Mouse (Mus musculus): Measurements from ENCODE around the gene Ripor2. TPM values are rescaled to one million over a fixed set of nuclear protein-coding genes. Genes with fewer than 3 reads are reported as not detected.

The Ripor2 gene
- polyA plus RNA-seq, 1 experiment = 46.4 TPM

GRCm38 (mm10) chr13:24686705-24687665 lies 105.0 kb downstream of the Ripor2 start:
- no peak overlapping the region for H3K4me3 ChIP-seq (ENCODE audit: extremely low read depth, insufficient read depth, insufficient read length)
- TF ChIP-seq CTCF (IDR thresholded peaks at IDR 0.05; ENCODE audit: extremely low read depth, insufficient read depth, insufficient read length, insufficient replicate concordance) (peak; percentile 90; the same call in 1 of the 2 replicates), POLR2A (IDR thresholded peaks at IDR 0.05; ENCODE audit: low read depth, low read length) (no peak)
- DNase-seq (ENCODE audit: low read depth in 1 of 2, low spot score in 2 of 2) = peak; percentile 49 to 65
- peaks cover 29% of the 10 kb centered on the region for H3K36me3 ChIP-seq (ENCODE audit: control insufficient read depth, insufficient read depth, low read length)
- peaks cover 5% of the 10 kb centered on the region; the same call in 1 of the 2 replicates for H3K4me1 ChIP-seq (ENCODE audit: control insufficient read depth, insufficient read depth, insufficient read length)
- H3K27ac ChIP-seq (ENCODE audit: insufficient read depth, low read length) = no peak overlapping the region
- no peaks in the 10 kb centered on the region for H3K27me3 ChIP-seq (ENCODE audit: control insufficient read depth, insufficient read depth, low read length)
- whole genome bisulfite sequencing = 63% methylated on average over 15 of the region's 15 CpGs

GRCm38 (mm10) chr13:24693312-24693711 lies 111.3 kb downstream of the Ripor2 start:
- Histone ChIP-seq H3K4me1 (ENCODE audit: control insufficient read depth, insufficient read depth, insufficient read length) (no peaks in the 10 kb centered on the region), H3K27me3 (ENCODE audit: control insufficient read depth, insufficient read depth, low read length) (no peaks in the 10 kb centered on the region), H3K27ac (ENCODE audit: insufficient read depth, low read length) (no peak overlapping the region), H3K4me3 (ENCODE audit: extremely low read depth, insufficient read depth, insufficient read length) (no peak overlapping the region), H3K36me3 (ENCODE audit: control insufficient read depth, insufficient read depth, low read length) (peaks cover 49% of the 10 kb centered on the region)
- WGBS = 95% methylated on average over 7 of the region's 7 CpGs
- no peak for DNase-seq (ENCODE audit: low read depth in 1 of 2, low spot score in 2 of 2)
- TF ChIP-seq POLR2A (IDR thresholded peaks at IDR 0.05; ENCODE audit: low read depth, low read length) (no peak), CTCF (IDR thresholded peaks at IDR 0.05; ENCODE audit: extremely low read depth, insufficient read depth, insufficient read length, insufficient replicate concordance) (no peak)

DNA sequence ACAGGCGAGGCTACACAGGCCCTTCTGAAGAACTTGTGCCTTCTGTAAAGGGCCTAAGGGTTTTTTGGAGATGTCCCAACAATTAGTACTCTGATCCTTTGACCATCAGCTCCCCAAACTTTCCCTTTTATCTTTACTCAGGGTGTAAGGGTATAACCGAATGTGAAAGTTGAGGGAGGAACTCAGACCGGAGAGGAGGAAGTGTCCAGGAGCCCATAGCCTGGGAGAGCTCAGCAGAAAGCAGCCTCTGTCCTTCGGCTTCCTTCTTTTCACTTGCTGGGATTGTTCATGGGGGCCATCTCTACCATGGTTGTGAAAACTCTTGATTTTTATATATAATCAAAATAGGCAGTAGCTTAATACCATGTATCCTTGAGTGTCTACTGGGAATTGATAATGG lies 116.8 kb downstream of the Ripor2 start:
- Histone ChIP-seq H3K4me1 (ENCODE audit: control insufficient read depth, insufficient read depth, insufficient read length) (no peaks in the 10 kb centered on the region), H3K4me3 (ENCODE audit: extremely low read depth, insufficient read depth, insufficient read length) (no peak overlapping the region), H3K27ac (ENCODE audit: insufficient read depth, low read length) (no peak overlapping the region), H3K36me3 (ENCODE audit: control insufficient read depth, insufficient read depth, low read length) (peaks cover 70% of the 10 kb centered on the region), H3K27me3 (ENCODE audit: control insufficient read depth, insufficient read depth, low read length) (no peaks in the 10 kb centered on the region)
- WGBS = 80% methylated on average over 4 of the region's 4 CpGs
- DNase-seq (ENCODE audit: low read depth in 1 of 2, low spot score in 2 of 2) = no peak
- TF ChIP-seq POLR2A (IDR thresholded peaks at IDR 0.05; ENCODE audit: low read depth, low read length) = no peak
- no peak for TF ChIP-seq CTCF (IDR thresholded peaks at IDR 0.05; ENCODE audit: extremely low read depth, insufficient read depth, insufficient read length, insufficient replicate concordance)

GRCm38 (mm10) chr13:24702128-24702527 lies 120.1 kb downstream of the Ripor2 start:
- Histone ChIP-seq H3K27ac (ENCODE audit: insufficient read depth, low read length) (no peak overlapping the region), H3K4me1 (ENCODE audit: control insufficient read depth, insufficient read depth, insufficient read length) (no peaks in the 10 kb centered on the region), H3K4me3 (ENCODE audit: extremely low read depth, insufficient read depth, insufficient read length) (no peak overlapping the region), H3K36me3 (ENCODE audit: control insufficient read depth, insufficient read depth, low read length) (peaks cover 60% of the 10 kb centered on the region), H3K27me3 (ENCODE audit: control insufficient read depth, insufficient read depth, low read length) (no peaks in the 10 kb centered on the region)
- TF ChIP-seq CTCF (IDR thresholded peaks at IDR 0.05; ENCODE audit: extremely low read depth, insufficient read depth, insufficient read length, insufficient replicate concordance) (no peak), POLR2A (IDR thresholded peaks at IDR 0.05; ENCODE audit: low read depth, low read length) (no peak)
- 93% methylated on average over 5 of the region's 5 CpGs for WGBS
- no peak for DNase-seq (ENCODE audit: low read depth in 1 of 2, low spot score in 2 of 2)

DNA sequence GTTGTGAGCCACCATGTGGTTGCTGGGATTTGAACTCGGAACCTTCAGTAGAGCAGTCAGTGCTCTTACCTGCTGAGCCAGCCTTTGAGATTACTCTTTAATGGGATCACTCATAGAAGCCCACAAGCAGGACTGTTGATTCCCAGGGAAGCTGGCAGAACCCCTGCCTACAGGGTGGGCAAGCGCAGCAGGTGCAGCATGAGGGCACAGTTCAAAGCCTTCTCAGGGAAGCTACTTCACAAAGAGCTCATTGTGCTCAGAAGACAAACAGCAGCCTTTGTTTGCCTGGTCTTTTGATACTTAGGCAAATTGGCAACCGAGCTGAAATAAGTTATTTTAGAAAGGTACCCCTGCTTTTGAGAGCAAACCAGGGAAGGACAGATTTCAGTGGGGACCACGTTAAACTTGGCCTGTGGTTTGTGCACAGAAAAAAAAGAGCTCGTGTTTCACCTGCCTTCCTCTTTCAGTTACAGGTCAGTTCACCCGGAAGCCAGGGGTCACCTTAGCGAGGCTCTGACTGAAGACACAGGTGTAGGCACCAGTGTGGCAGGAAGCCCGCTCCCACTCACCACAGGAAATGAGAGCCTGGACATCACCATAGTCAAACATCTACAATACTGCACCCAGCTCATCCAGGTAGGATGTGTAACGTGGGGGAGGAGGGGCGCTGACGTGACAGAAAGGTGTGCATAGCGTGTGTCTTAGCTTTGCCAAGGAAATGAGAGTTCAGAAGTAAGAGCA lies 127.8 kb downstream of the Ripor2 start:
- H3K27me3 ChIP-seq (ENCODE audit: control insufficient read depth, insufficient read depth, low read length) = no peaks in the 10 kb centered on the region
- TF ChIP-seq POLR2A (IDR thresholded peaks at IDR 0.05; ENCODE audit: low read depth, low read length) (no peak), CTCF (IDR thresholded peaks at IDR 0.05; ENCODE audit: extremely low read depth, insufficient read depth, insufficient read length, insufficient replicate concordance) (no peak)
- DNase-seq (ENCODE audit: low read depth in 1 of 2, low spot score in 2 of 2) = no peak
- H3K36me3 ChIP-seq (ENCODE audit: control insufficient read depth, insufficient read depth, low read length) = peaks cover 57% of the 10 kb centered on the region
- 68% methylated on average over 12 of the region's 12 CpGs for WGBS
- no peaks in the 10 kb centered on the region for H3K4me1 ChIP-seq (ENCODE audit: control insufficient read depth, insufficient read depth, insufficient read length)
- H3K27ac ChIP-seq (ENCODE audit: insufficient read depth, low read length) = no peak overlapping the region
- H3K4me3 ChIP-seq (ENCODE audit: extremely low read depth, insufficient read depth, insufficient read length) = no peak overlapping the region

GRCm38 (mm10) chr13:24710968-24711367 lies 129.0 kb downstream of the Ripor2 start:
- no peak for DNase-seq (ENCODE audit: low read depth in 1 of 2, low spot score in 2 of 2)
- H3K4me3 ChIP-seq (ENCODE audit: extremely low read depth, insufficient read depth, insufficient read length) = no peak overlapping the region
- peaks cover 62% of the 10 kb centered on the region for H3K36me3 ChIP-seq (ENCODE audit: control insufficient read depth, insufficient read depth, low read length)
- WGBS = 27% methylated on average over 7 of the region's 7 CpGs
- TF ChIP-seq POLR2A (IDR thresholded peaks at IDR 0.05; ENCODE audit: low read depth, low read length) = no peak
- no peak for TF ChIP-seq CTCF (IDR thresholded peaks at IDR 0.05; ENCODE audit: extremely low read depth, insufficient read depth, insufficient read length, insufficient replicate concordance)
- H3K27ac ChIP-seq (ENCODE audit: insufficient read depth, low read length) = no peak overlapping the region
- H3K4me1 ChIP-seq (ENCODE audit: control insufficient read depth, insufficient read depth, insufficient read length) = no peaks in the 10 kb centered on the region
- H3K27me3 ChIP-seq (ENCODE audit: control insufficient read depth, insufficient read depth, low read length) = no peaks in the 10 kb centered on the region

All from spleen, adult 2 months (tissue).